Mouse (Mus musculus) liver, adult 2 months (tissue): ENCODE measurements around the gene Arpc2. TPM values are rescaled to one million over a fixed set of nuclear protein-coding genes. Genes with fewer than 3 reads are reported as not detected.

Source experiments
- DNase-seq: peaks from one replicate; pipeline ENCODE4 v3.0.0-alpha.2; 2011; ENCODE audit warnings: low read depth, low spot score; ENCODE audit errors: extremely low read depth
- H3K27ac ChIP-seq: fragments of 200-500 bp; replicated peaks from 2 replicates; pipeline ENCODE4 v1.5.1; 2012; ENCODE audit warnings: low read depth, mild to moderate bottlenecking, control low read depth, inconsistent platforms, low read length; ENCODE audit not compliant: insufficient read depth
- H3K27me3 ChIP-seq: fragments of 200-500 bp; 2 replicates; pipeline ENCODE4 v1.6.1; 2012; ENCODE audit warnings: mild to moderate bottlenecking, moderate library complexity, low read length, inconsistent platforms; ENCODE audit not compliant: control insufficient read depth, insufficient read depth
- H3K36me3 ChIP-seq: fragments of 200-500 bp; 2 replicates; pipeline ENCODE4 v1.6.1; 2012; ENCODE audit warnings: low read length, inconsistent platforms; ENCODE audit not compliant: control insufficient read depth, insufficient read depth
- H3K4me1 ChIP-seq: fragments of 200-500 bp; 2 replicates; pipeline ENCODE4 v1.6.1; 2011; ENCODE audit warnings: low read length; ENCODE audit not compliant: control insufficient read depth, insufficient read depth
- H3K4me3 ChIP-seq: fragments of 200-500 bp; 2 replicates; pipeline ENCODE4 v1.5.1; 2011; ENCODE audit warnings: low read depth, mild to moderate bottlenecking, control low read depth, low read length, moderate library complexity; ENCODE audit not compliant: insufficient read depth
- H3K79me2 ChIP-seq: fragments of 200-500 bp; 2 replicates; pipeline ENCODE4 v1.6.1; 2012; ENCODE audit warnings: inconsistent platforms, mild to moderate bottlenecking, low read length, moderate library complexity; ENCODE audit not compliant: control insufficient read depth, insufficient read depth
- H3K9ac ChIP-seq: fragments of 200-500 bp; 2 replicates; pipeline ENCODE4 v1.6.1; 2012; ENCODE audit warnings: low read depth, mild to moderate bottlenecking, control low read depth, inconsistent platforms, low read length
- CTCF ChIP-seq: fragments of 200-500 bp; IDR thresholded peaks from 2 replicates; pipeline ENCODE4 v1.5.1; 2011; ENCODE audit warnings: low read depth, low read length, control low read depth
- POLR2A ChIP-seq: fragments of 200-500 bp; IDR thresholded peaks from 2 replicates; pipeline ENCODE4 v1.6.1; 2011; ENCODE audit warnings: low read length, control low read depth; ENCODE audit not compliant: insufficient read depth; ENCODE audit errors: extremely low read depth
- WGBS: fragments of 180-500 bp; shearing (Covaris S2); methylation state at CpG from one replicate; pipeline ENCODE4 v1.1.7; 2018; 5-methylcytosine and 5-hydroxymethylcytosine counted together
- polyA plus RNA-seq: library from polyadenylated mRNA; depleted of rRNA; stranded (reverse); fragments of >200 nt; gene quantifications from 2 replicates; pipeline ENCODE4 v1.2.3, GENCODE M21; 2012
- total RNA-seq: library from RNA; depleted of rRNA; stranded (reverse); fragments of >200 nt; gene quantifications from 2 replicates; pipeline ENCODE4 v1.2.3, GENCODE M21; 2014

The Arpc2 gene
- total and polyA plus RNA-seq, 2 experiments, result 70.5 to 96.3 TPM

- Histone ChIP-seq H3K27me3 (no peaks in the 10 kb centered on the region), H3K79me2 (peaks cover 28% of the 10 kb centered on the region; the same call in 1 of the 2 replicates), H3K36me3 (peaks cover 13% of the 10 kb centered on the region; the same call in 1 of the 2 replicates), H3K9ac (no peak overlapping the region), H3K4me3 (no peak overlapping the region), H3K4me1 (peaks cover 17% of the 10 kb centered on the region), H3K27ac (peak overlapping the region; percentile 79)
- DNase-seq, result no peak
- WGBS, result 78% methylated on average over 6 of the region's 6 CpGs
- TF ChIP-seq CTCF (no peak), POLR2A (no peak)
Observed at GRCm38 (mm10) chr1:74294733-74295455, 59.0 kb downstream of the Arpc2 start.

GRCm38 (mm10) chr1:74295456-74296171, 59.7 kb downstream of the Arpc2 start:
- no peaks in the 10 kb centered on the region for H3K27me3 ChIP-seq
- WGBS, result 43% methylated on average over 9 of the region's 9 CpGs
- peak overlapping the region; percentile 9; the same call in 1 of the 2 replicates for H3K9ac ChIP-seq
- TF ChIP-seq POLR2A, result no peak
- no peak for TF ChIP-seq CTCF
- peaks cover 29% of the 10 kb centered on the region; the same call in 1 of the 2 replicates for H3K79me2 ChIP-seq
- peak; percentile 58 for DNase-seq
- H3K4me3 ChIP-seq, result no peak overlapping the region
- peaks cover 13% of the 10 kb centered on the region; the same call in 1 of the 2 replicates for H3K36me3 ChIP-seq
- H3K4me1 ChIP-seq, result peaks cover 18% of the 10 kb centered on the region
- peak overlapping the region; percentile 79 for H3K27ac ChIP-seq

- WGBS, result 65% methylated on average over 6 of the region's 6 CpGs
- Histone ChIP-seq H3K79me2 (peaks cover 37% of the 10 kb centered on the region; the same call in 1 of the 2 replicates), H3K4me3 (no peak overlapping the region), H3K27ac (peak overlapping the region; percentile 79), H3K9ac (peak overlapping the region; percentile 9; the same call in 1 of the 2 replicates), H3K27me3 (no peaks in the 10 kb centered on the region), H3K36me3 (peaks cover 12% of the 10 kb centered on the region; the same call in 1 of the 2 replicates), H3K4me1 (peaks cover 20% of the 10 kb centered on the region)
- TF ChIP-seq CTCF (no peak), POLR2A (no peak)
- no peak for DNase-seq
Observed at GRCm38 (mm10) chr1:74296477-74296876, 60.6 kb downstream of the Arpc2 start.

GRCm38 (mm10) chr1:74297269-74297668, 61.4 kb downstream of the Arpc2 start:
- DNase-seq, result no peak
- no peak overlapping the region for H3K4me3 ChIP-seq

GRCm38 (mm10) chr1:74298157-74298750, 62.4 kb downstream of the Arpc2 start:
- no peak for TF ChIP-seq CTCF
- TF ChIP-seq POLR2A, result no peak
- H3K27me3 ChIP-seq, result no peaks in the 10 kb centered on the region
- peaks cover 7% of the 10 kb centered on the region; the same call in 1 of the 2 replicates for H3K36me3 ChIP-seq
- H3K4me3 ChIP-seq, result no peak overlapping the region
- H3K9ac ChIP-seq, result no peak overlapping the region
- no peak overlapping the region; the same call in 1 of the 2 replicates for H3K27ac ChIP-seq
- no peak for DNase-seq
- peaks cover 53% of the 10 kb centered on the region; the same call in 1 of the 2 replicates for H3K79me2 ChIP-seq
- WGBS, result 78% methylated on average over 5 of the region's 5 CpGs
- peaks cover 31% of the 10 kb centered on the region for H3K4me1 ChIP-seq

More at GRCm38 (mm10) chr1:74297269-74297668, 61.4 kb downstream of the Arpc2 start:
- WGBS, result 66% methylated on average over 3 of the region's 3 CpGs
- Histone ChIP-seq H3K9ac (no peak overlapping the region), H3K27ac (peak overlapping the region; percentile 79; the same call in 1 of the 2 replicates), H3K4me1 (peaks cover 24% of the 10 kb centered on the region), H3K79me2 (peaks cover 45% of the 10 kb centered on the region; the same call in 1 of the 2 replicates), H3K36me3 (peaks cover 7% of the 10 kb centered on the region; the same call in 1 of the 2 replicates), H3K27me3 (no peaks in the 10 kb centered on the region)
- TF ChIP-seq POLR2A, result no peak
- no peak for TF ChIP-seq CTCF
